In the genomic region with DNA sequence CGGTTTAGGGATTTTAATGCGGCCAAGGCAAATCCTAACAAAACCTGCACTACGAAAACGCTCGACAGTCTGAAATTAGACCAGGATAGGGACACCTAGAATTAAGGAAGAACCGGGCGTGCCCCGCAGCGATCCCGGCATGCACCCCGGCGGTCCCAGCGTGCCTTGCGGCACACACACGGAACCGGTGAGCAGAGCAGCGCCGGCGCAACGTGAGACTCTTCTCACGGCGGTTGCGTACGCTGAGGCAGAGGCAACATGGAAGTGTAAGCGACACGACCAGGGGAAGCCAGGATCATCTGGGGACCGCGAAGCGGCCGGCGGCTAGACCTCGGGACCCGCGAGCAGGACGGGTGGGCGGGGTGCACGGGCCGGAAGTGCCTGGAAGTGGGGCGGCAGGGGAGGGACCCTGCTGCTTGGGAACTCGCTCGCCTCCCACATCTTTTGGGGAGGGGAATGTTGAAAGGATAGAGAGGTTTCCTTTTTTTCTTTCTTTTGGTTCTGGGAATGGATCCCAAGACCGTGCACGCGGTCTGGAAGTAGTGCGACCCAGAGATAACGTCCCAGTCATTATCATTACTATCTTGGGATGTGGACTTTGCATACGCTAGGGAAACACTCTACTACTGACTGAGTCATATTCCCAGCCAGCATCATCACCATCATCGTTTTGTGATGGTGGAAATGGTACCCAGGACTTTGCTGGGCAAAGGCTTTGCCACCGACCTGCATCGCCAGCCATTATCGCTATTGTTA, we compare ENCODE assay signal across 8 mouse cellular contexts. TPM values are rescaled to one million over a fixed set of nuclear protein-coding genes. Genes with fewer than 3 reads are reported as not detected.
DNase-seq lines count a peak whose midpoint lies in the region; ATAC-seq and TF ChIP-seq lines count a peak whose summit lies in the region.

A gene (minus strand): TSS at position 106 of the 756 bp plus-strand sequence.
A gene (plus strand): TSS at position 149 of the 756 bp plus-strand sequence.

- TF ChIP-seq EP300 in heart, adult 2 months (IDR thresholded peaks at IDR 0.05; ENCODE audit: insufficient read depth, low read depth, low read length): 0 out of 2 replicates have a peak, but pooled peaks have one; percentile 16

- intact Hi-C loops in heart, adult 2 months (cut with DNase I): no loop called here

- peak; percentile 87 for ATAC-seq in embryonic facial prominence, embryonic 14.5 days (ENCODE audit: low read depth)
- peak; percentile 58 for ATAC-seq in limb, embryonic 12.5 days (ENCODE audit: insufficient number of reproducible peaks, insufficient read depth, low FRiP score, low TSS enrichment, low read depth)
- ATAC-seq in midbrain, embryonic 14.5 days (ENCODE audit: low FRiP score, low TSS enrichment): peak; percentile 82

- peak; percentile 87 for DNase-seq in A20 (ENCODE audit: low read depth, low spot score)
- DNase-seq in embryonic facial prominence, embryonic 14.5 days (ENCODE audit: low spot score): peak; percentile 85
- peak; percentile 91 to 95 for DNase-seq in heart, adult 2 months
- DNase-seq in kidney, adult 8-10 months: peak; percentile 70 to 88
- DNase-seq in midbrain, embryonic 14.5 days: peak; percentile 92
- DNase-seq in spleen, adult 18-20 months: peak; percentile 70 to 90

- peak within 1 kb of the TSS; percentile 85 for H3K9ac ChIP-seq in embryonic facial prominence, embryonic 14.5 days (ENCODE audit: low read depth, low read length)
- H3K9ac ChIP-seq in heart, adult 2 months (ENCODE audit: low read depth, low read length): peak within 1 kb of the TSS; percentile 65
- peak within 1 kb of the TSS; percentile 77 for H3K9ac ChIP-seq in limb, embryonic 12.5 days (replicated peaks)
- H3K9ac ChIP-seq in midbrain, embryonic 14.5 days (replicated peaks; ENCODE audit: low read length): peak within 1 kb of the TSS; percentile 90

- no peaks in the 10 kb centered on the region; the same call in none of the 2 replicates for H3K4me1 ChIP-seq in bone marrow, adult 2 months (ENCODE audit: control insufficient read depth, insufficient read depth, low read length)
- no peaks in the 10 kb centered on the region for H3K4me1 ChIP-seq in embryonic facial prominence, embryonic 14.5 days (ENCODE audit: control insufficient read depth, insufficient read depth, low read length)
- H3K4me1 ChIP-seq in heart, adult 2 months (ENCODE audit: control insufficient read depth, insufficient read depth, low read length): peaks cover 1% of the 10 kb centered on the region; the same call in 1 of the 2 replicates
- H3K4me1 ChIP-seq in limb, embryonic 12.5 days (replicated peaks): peaks cover 9% of the 10 kb centered on the region; the same call in 1 of the 2 replicates
- H3K4me1 ChIP-seq in midbrain, embryonic 14.5 days (ENCODE audit: control insufficient read depth, insufficient read depth, low read length): peaks cover 9% of the 10 kb centered on the region; the same call in 1 of the 2 replicates

- peak within 1 kb of the TSS; percentile 98 for H3K4me3 ChIP-seq in bone marrow, adult 2 months (replicated peaks; ENCODE audit: control insufficient read depth, low read depth, low read length)
- H3K4me3 ChIP-seq in embryonic facial prominence, embryonic 14.5 days (ENCODE audit: low read depth, low read length): peak within 1 kb of the TSS; percentile 78
- peak within 1 kb of the TSS; percentile 67 for H3K4me3 ChIP-seq in heart, adult 2 months
- H3K4me3 ChIP-seq in limb, embryonic 12.5 days (replicated peaks): peak within 1 kb of the TSS; percentile 73
- peak within 1 kb of the TSS; percentile 70 for H3K4me3 ChIP-seq in midbrain, embryonic 14.5 days (replicated peaks; ENCODE audit: low read depth, low read length)

- H3K27ac ChIP-seq in bone marrow, adult 2 months (ENCODE audit: control insufficient read depth, insufficient read depth, low read depth, low read length, poor library complexity): peak within 1 kb of the TSS; percentile 95
- H3K27ac ChIP-seq in embryonic facial prominence, embryonic 14.5 days (replicated peaks; ENCODE audit: low read depth, low read length): peak within 1 kb of the TSS; percentile 94
- peak within 1 kb of the TSS; percentile 83 for H3K27ac ChIP-seq in heart, adult 2 months
- H3K27ac ChIP-seq in limb, embryonic 12.5 days: peak within 1 kb of the TSS; percentile 96
- H3K27ac ChIP-seq in midbrain, embryonic 14.5 days (replicated peaks; ENCODE audit: low read depth, low read length): peak within 1 kb of the TSS; percentile 93

- WGBS in bone marrow, adult 2 months: 1% methylated on average over 51 of the region's 51 CpGs
- 2% methylated on average over 43 of the region's 51 CpGs for WGBS in embryonic facial prominence, embryonic 14.5 days
- 1% methylated on average over 51 of the region's 51 CpGs for WGBS in heart, adult 2 months
- WGBS in limb, embryonic 12.5 days: 2% methylated on average over 51 of the region's 51 CpGs
- 2% methylated on average over 51 of the region's 51 CpGs for WGBS in midbrain, embryonic 14.5 days

- no peaks in the 10 kb centered on the region for H3K36me3 ChIP-seq in embryonic facial prominence, embryonic 14.5 days (ENCODE audit: control insufficient read depth, insufficient read depth, low read length)
- H3K36me3 ChIP-seq in heart, adult 2 months (ENCODE audit: control insufficient read depth, insufficient read depth, low read length): no peaks in the 10 kb centered on the region
- peaks cover 3% of the 10 kb centered on the region; the same call in 1 of the 2 replicates for H3K36me3 ChIP-seq in limb, embryonic 12.5 days
- no peaks in the 10 kb centered on the region for H3K36me3 ChIP-seq in midbrain, embryonic 14.5 days (ENCODE audit: control insufficient read depth, insufficient read depth, low read length)

- peak within 1 kb of the TSS; percentile 81 for H3K4me2 ChIP-seq in embryonic facial prominence, embryonic 14.5 days (ENCODE audit: low read depth, low read length)
- peak within 1 kb of the TSS; percentile 74 for H3K4me2 ChIP-seq in limb, embryonic 12.5 days
- peak within 1 kb of the TSS; percentile 78 for H3K4me2 ChIP-seq in midbrain, embryonic 14.5 days (ENCODE audit: low read length)

- TF ChIP-seq POLR2A in bone marrow, adult 2 months (IDR thresholded peaks at IDR 0.05; ENCODE audit: borderline replicate concordance, control insufficient read depth, low read depth, low read length): peak; percentile 88
- TF ChIP-seq POLR2A in heart, adult 2 months (IDR thresholded peaks at IDR 0.05; ENCODE audit: insufficient read depth, low read depth, low read length): peak; percentile 78

- no peaks in the 10 kb centered on the region for H3K27me3 ChIP-seq in embryonic facial prominence, embryonic 14.5 days (replicated peaks; ENCODE audit: control insufficient read depth, insufficient read depth, low read length)
- no peaks in the 10 kb centered on the region for H3K27me3 ChIP-seq in heart, adult 2 months (ENCODE audit: control insufficient read depth, insufficient read depth, low read length)
- peaks cover 4% of the 10 kb centered on the region; the same call in 1 of the 2 replicates for H3K27me3 ChIP-seq in limb, embryonic 12.5 days
- no peaks in the 10 kb centered on the region for H3K27me3 ChIP-seq in midbrain, embryonic 14.5 days (ENCODE audit: control insufficient read depth, insufficient read depth, low read length)

- no peak for TF ChIP-seq CTCF in bone marrow, adult 2 months (IDR thresholded peaks at IDR 0.05; ENCODE audit: control insufficient read depth, insufficient read depth, low read length)
- no peak for TF ChIP-seq CTCF in heart, adult 2 months (IDR thresholded peaks at IDR 0.05)

- no peaks in the 10 kb centered on the region; the same call in 1 of the 2 replicates for H3K79me2 ChIP-seq in heart, adult 2 months (replicated peaks; ENCODE audit: control insufficient read depth, insufficient read depth, low read length)

- H3K9me3 ChIP-seq in embryonic facial prominence, embryonic 14.5 days (ENCODE audit: control insufficient read depth, low read length): no peaks in the 10 kb centered on the region
- H3K9me3 ChIP-seq in limb, embryonic 12.5 days: no peaks in the 10 kb centered on the region
- no peaks in the 10 kb centered on the region for H3K9me3 ChIP-seq in midbrain, embryonic 14.5 days (ENCODE audit: control insufficient read depth, low read length)

RNA-seq across cellular contexts. Expression of the first gene that starts in this region (rescaled TPM):
- 14.9 and 37.1 TPM in 2 replicates for polyA plus RNA-seq in bone marrow, adult 2 months (2011; ENCODE audit: insufficient read depth, insufficient read length, low replicate concordance, missing spikeins)
- 32.1 and 35.7 TPM in 2 replicates for polyA plus RNA-seq in embryonic facial prominence, embryonic 14.5 days (2014; fragmentation: Nextera tagmentation; extraction: Ambion mirVana)
- 1 to 10 TPM; 3.2 to 4.6 TPM for total RNA-seq in heart, adult 2 months (2021)
- 5.9 and 6.5 TPM in 2 replicates for polyA plus RNA-seq in heart, adult 2 months (2012; rRNA removed)
- 29.5 and 29.6 TPM in 2 replicates for polyA plus RNA-seq in limb, embryonic 12.5 days (2016; fragmentation: Nextera tagmentation; extraction: Ambion mirVana)
- polyA plus RNA-seq in midbrain, embryonic 14.5 days (2014; fragmentation: Nextera tagmentation; extraction: Ambion mirVana): 32.6 and 50.3 TPM in 2 replicates

RNA-seq across cellular contexts. Expression of the second gene that starts in this region (rescaled TPM):
- polyA plus RNA-seq in bone marrow, adult 2 months (2011; ENCODE audit: insufficient read depth, insufficient read length, low replicate concordance, missing spikeins): 10.5 and 18.0 TPM in 2 replicates
- polyA plus RNA-seq in embryonic facial prominence, embryonic 14.5 days (2014; fragmentation: Nextera tagmentation; extraction: Ambion mirVana): 24.9 and 25.6 TPM in 2 replicates
- 10 to 100 TPM in 1 of 2 experiments, 1 to 10 TPM in 1; 9.3 to 11.2 TPM for total RNA-seq in heart, adult 2 months (2021)
- polyA plus RNA-seq in heart, adult 2 months (2012; rRNA removed): 9.5 and 10.3 TPM in 2 replicates
- 39.6 and 46.0 TPM in 2 replicates for polyA plus RNA-seq in limb, embryonic 12.5 days (2016; fragmentation: Nextera tagmentation; extraction: Ambion mirVana)
- 54.8 and 72.9 TPM in 2 replicates for polyA plus RNA-seq in midbrain, embryonic 14.5 days (2014; fragmentation: Nextera tagmentation; extraction: Ambion mirVana)

Comparison
In these comparisons a context has a peak if more than half of its experiments do, and no peak if none do; other contexts are left out.
1. Peak in every context shown above with its lines: DNase-seq, ATAC-seq, H3K4me3 ChIP-seq and H3K27ac ChIP-seq.